Mouse (Mus musculus) kidney, adult 8-10 months (tissue): ENCODE data around the gene Uox.

Experiments used
- DNase-seq, 2 experiments: peaks; one replicate each; pipeline ENCODE4 v3.0.0; 2022

Uox gene

DNA sequence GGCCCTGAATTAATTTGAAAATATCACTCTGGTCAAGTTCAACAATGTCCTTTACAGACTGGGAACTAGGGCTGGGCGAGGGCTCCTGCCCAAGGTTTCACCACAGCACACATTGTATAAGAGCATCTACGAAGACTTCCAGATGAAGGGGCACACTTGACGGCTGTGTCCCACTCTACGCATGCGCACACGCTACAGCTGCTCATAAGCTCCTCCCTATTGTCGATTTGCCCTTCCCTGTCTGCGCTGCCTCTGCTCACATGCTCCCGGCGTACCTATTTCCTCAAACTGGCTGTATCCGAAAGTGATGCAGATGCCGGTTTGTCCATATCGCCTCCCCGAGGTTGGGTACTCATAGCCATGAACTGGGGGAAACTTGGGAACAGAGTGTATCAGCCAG, 16.4 kb downstream of the Uox start:
- DNase-seq, result no peak

- DNase-seq, result no peak
Measured at GRCm38 (mm10) chr3:146589523-146589922, 19.3 kb downstream of the Uox start.

DNA sequence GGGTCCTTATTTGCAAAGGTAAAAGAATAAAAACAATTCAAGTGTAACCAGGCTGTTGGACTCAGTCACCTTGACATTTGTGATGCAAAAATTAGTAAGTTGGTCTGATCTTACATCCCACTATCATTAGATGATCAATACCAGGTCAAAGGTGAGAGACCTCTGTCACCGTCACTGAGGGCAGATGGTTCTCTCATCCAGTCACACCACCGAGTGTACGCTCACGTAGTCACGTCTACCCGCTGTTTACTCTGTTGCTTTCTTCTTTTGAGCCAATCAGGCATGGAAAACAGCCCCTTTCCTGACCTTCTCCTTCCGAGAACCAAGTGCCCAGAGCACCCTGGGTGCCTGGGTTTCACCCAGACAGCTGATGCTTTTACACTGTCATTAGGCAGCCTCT, 20.9 kb downstream of the Uox start:
- DNase-seq, result no peak

DNA sequence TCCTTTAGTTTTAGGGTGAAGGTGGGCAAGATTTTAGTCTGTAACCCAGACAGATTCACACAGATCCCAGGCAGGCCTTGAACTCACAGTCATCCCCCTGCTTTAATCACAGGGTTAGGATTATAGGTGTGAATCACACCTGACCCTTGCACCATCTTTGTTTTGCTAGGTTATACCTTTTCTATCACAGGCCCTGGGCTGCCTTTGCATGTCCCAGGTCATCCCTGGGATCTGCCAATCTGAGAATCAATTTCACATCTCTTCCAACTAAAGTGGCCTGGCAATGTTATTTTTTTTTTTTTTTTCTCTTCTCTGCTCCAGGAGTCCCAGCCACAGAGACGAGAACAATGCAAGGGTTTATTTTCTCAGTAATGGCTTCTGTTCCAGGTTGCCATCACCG, 21.4 kb downstream of the Uox start:
- DNase-seq, result no peak

GRCm38 (mm10) chr3:146595440-146595839, 25.2 kb downstream of the Uox start:
- DNase-seq, result no peak

DNA sequence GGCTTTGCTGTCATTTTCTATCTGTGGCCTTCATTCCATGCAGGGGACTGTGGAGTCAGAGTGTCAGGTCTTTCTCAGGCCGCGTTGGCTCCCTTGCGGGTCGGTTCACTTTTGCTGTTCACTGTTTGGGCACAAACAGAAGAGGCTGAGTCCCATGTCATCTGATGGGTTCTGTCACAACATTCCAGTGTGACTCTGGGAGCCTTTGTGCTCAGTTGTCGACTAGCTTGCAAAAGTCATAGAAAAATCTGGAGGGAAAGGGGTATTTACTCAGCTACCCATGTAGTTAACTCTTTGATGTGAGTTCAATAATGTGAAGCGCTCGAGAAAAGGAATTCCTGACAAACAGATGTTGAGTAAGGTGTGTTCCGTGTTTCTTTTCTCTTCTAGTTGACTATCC, 26.2 kb downstream of the Uox start:
- DNase-seq, result no peak

DNA sequence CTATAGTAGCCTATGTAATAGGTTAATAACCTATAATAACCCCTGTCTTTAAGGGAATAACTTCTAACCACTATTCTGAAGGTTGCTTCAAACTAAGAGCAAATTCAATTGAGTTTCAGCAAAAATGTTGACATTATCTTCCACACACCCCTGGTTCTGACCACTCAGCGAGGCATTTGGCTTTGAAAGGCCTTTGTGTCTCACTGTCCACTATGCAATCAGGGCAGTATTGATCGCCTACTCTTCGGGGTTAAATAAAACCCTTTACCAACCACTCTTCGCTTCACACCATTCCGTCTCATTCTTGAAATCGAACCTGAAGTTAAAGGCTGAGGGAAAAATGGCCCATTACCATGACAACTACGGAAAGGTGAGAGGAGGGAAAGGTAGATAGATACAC, 26.6 kb downstream of the Uox start:
- DNase-seq, result no peak

GRCm38 (mm10) chr3:146598411-146598810, 28.2 kb downstream of the Uox start:
- no peak for DNase-seq

GRCm38 (mm10) chr3:146599198-146599900, 29.1 kb downstream of the Uox start:
- no peak for DNase-seq

DNA sequence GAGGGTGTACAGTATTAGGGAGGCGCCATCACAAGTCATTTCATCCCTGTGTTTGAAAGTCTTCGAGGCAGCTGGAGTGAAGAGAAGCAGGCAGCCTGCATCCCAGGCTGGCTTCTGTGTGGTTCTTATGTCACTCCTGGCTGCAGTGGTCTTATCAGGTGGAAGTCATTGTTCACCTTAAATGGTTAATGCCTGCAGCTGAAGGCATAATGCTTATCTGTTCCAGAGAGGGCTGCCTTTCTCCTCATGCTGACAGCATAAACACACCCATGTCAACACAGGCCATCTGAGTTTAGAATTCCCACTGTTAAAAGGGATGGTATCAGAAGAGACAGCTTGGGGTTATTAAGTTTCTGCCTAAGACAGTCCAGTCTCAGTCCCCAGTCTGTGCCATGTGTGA, 31.0 kb downstream of the Uox start:
- DNase-seq, result no peak

GRCm38 (mm10) chr3:146602531-146602930, 32.3 kb downstream of the Uox start:
- DNase-seq, result no peak

DNA sequence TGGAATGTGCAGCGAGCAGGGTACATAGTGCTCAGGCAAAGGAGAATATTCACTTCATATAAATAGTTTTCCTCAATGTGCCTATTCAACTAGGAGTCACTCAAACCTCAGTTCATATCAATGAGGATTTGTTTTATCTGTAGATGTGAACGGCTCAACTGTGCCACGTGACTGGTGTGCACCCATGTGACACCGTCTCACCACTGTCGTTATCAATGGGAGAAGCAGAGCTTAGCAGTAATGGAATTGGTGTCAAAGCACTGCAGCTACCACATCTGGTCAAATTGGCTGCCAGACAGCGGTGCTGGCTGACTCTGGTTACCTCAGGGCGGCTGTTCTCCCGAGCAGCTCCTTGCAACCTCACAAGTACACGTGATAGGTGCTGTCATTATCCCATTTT, 34.4 kb downstream of the Uox start:
- DNase-seq, result no peak

DNA sequence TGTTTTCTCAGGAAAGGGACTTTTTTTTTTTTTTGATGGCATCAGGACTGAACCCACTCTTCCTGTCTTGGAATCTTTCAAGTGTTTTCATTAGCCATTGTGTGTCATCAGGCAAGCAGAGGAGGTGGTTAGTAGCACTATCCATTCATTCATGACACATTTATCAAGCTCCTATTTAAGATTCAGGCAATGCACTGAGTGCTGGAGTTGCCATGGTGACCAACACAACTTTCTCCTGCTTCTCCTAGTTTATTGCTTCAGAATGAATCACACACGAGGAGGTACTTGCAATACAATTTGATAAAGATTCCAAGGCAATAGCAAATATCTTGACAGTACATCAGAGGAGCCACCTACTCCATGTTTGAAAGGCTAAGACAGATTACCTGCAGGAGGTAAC, 37.1 kb downstream of the Uox start:
- no peak for DNase-seq

GRCm38 (mm10) chr3:146610322-146610721, 40.1 kb downstream of the Uox start:
- DNase-seq, result no peak

DNA sequence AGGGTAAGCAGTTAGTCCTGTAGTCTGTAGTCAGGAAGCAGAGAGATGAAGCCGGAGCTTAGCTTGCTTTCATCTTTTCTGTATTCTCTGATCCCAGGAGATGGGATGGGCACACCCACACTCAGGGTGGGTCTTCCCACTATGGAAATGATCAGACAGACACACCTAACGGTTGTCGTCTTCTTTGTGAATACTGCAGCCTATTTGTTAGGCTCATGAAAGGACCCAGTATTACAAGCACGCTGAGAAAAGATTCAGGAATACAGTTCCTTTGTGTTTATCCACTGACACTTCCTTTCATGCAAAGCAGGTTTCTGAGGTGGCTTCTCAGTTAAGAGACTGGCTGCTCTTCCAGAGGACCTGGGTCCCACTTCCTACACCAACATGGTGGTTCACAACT, 41.0 kb downstream of the Uox start:
- no peak for DNase-seq

GRCm38 (mm10) chr3:146611821-146612220, 41.6 kb downstream of the Uox start:
- DNase-seq, result no peak

DNA sequence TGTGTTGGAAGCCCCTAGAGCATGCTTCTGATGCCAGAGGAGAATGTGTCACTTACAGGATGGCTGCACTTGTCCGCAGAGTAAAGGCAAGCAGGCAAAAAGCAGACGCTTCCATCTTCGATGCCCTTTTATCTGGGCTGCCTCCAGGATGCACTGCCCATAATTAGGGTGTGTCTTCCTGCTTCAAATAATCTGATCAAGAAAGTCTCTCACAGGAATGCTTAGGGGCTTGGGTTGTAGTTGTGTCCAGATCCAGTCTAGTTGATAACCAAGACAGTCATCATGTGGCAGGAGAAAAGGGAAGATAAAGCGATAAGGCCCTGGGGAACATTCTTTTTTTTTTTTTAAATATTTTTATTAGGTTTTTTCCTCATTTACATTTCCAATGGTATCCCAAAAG, 45.3 kb downstream of the Uox start, which contains the start of gene Dnase2b:
Gene Dnase2b, minus strand, starts transcription at position 101 of the 400 bp plus-strand sequence.
- no peak for DNase-seq

GRCm38 (mm10) chr3:146616533-146617283, 46.5 kb downstream of the Uox start:
- no peak for DNase-seq

- no peak for DNase-seq
Measured at GRCm38 (mm10) chr3:146617946-146618345, 47.7 kb downstream of the Uox start.

DNA sequence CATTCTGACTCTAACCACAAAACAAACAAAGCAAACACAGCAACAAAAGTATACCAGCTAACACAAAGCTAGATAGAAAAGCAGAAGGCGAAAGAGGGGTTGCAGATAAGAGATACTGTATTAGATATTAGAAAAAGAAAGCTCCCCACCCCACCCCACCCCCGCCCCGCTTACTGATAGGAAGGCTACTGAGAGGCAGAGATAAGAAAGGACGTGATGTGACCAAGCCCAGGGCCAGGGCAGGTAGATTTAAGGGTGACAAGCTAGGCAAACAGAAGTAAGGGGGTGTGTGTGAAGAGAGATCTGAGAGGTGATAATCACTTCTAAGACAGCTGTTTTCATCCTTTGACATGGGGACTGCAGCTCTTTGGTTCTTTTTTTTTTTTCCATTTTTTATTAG, 48.1 kb downstream of the Uox start:
- no peak for DNase-seq

- no peak for DNase-seq
Measured at GRCm38 (mm10) chr3:146620101-146620500, 49.9 kb downstream of the Uox start.

DNA sequence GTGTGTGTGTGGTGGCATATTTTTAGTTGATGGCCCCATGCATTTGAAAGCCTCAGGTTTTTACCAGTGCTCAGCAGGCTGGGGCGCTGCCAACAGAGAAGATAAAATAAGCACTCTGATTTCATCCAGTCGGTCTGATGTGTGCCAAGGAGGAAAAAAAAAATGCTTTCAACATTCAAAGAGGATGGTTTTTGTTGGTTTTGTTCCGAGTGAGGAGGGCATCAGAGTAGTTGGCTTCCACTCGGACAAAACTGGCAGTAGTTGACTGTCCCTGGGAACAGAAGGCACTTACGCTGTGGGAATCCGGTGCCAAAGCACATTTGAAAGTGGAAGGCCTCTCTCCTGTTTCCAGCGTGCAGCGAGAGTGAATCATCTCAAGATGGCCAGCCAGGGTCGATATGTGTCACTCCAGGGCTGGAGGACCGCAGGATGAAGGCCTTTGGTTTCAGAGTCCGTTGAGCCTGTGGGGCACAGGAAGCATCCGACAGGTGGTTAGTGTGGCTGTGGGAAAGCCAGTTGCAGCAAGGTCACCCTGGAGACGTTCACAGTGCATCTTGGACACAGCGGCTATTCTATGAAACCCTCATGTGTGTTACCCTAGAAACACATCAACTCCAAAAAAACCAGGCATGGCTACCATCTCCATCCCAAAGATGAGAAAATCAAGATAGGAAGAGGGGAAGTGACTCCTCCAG, 50.5 kb downstream of the Uox start:
- no peak for DNase-seq

GRCm38 (mm10) chr3:146621966-146622365, 51.7 kb downstream of the Uox start:
- no peak for DNase-seq

GRCm38 (mm10) chr3:146625766-146626165, 55.5 kb downstream of the Uox start:
- DNase-seq, result no peak
